Mouse (Mus musculus): Measurements from ENCODE around the gene Psmb4.

DNA sequence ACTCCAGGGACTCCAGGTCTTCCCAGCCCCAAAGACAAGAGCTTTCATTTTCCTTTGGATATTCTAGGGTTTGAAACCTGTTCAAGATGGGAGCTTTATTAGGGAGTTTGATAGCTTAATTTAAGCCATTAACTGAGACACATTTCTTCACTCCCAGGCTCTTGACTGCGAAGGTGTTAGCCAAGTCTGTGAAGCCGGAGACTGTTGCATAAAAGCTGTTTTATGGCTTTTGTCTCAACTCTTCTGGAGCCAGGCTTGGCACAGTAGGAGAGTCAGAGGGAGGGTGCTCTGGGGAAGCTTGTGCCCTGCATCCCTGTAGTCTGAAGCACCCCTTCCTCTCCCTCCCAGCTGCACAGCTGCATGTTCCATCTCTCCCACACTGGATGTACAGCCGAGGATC lies 35.6 kb upstream of the Psmb4 start:
- TF ChIP-seq POLR2A (IDR thresholded peaks at IDR 0.05; ENCODE audit: insufficient read depth, low read depth, low read length) = no peak
- no peak for TF ChIP-seq CTCF (IDR thresholded peaks at IDR 0.05)
